Mouse (Mus musculus) cerebellum, adult 8-10 months (tissue): Measurements from ENCODE around the gene Tcaf3.

Experiments used
- DNase-seq: peaks from one replicate; pipeline ENCODE4 v3.0.0; 2022

Tcaf3 gene

GRCm38 (mm10) chr6:42597592-42597991 lies at the start of gene Tcaf3:
Gene Tcaf3 (minus strand): TSS chr6:42597692.
- no peak for DNase-seq

- peak; percentile 72 for DNase-seq
These were observed 47.5 kb upstream of the Tcaf3 start, which contains the start of gene Tcaf2 for GRCm38 (mm10) chr6:42644912-42645549. Gene Tcaf2 (minus strand): TSS chr6:42645254.

GRCm38 (mm10) chr6:42634393-42634792 lies 36.9 kb upstream of the Tcaf3 start:
- no peak for DNase-seq

- no peak for DNase-seq
These were observed 33.9 kb upstream of the Tcaf3 start for GRCm38 (mm10) chr6:42631395-42631794.

GRCm38 (mm10) chr6:42616904-42617303 lies 19.4 kb upstream of the Tcaf3 start:
- DNase-seq: no peak

GRCm38 (mm10) chr6:42612218-42612617 lies 14.7 kb upstream of the Tcaf3 start:
- peak; percentile 3 for DNase-seq

- DNase-seq: no peak
These were observed 13.5 kb upstream of the Tcaf3 start for GRCm38 (mm10) chr6:42610954-42611522.

- DNase-seq: no peak
These were observed 4.2 kb downstream of the Tcaf3 start for GRCm38 (mm10) chr6:42593138-42593882.

GRCm38 (mm10) chr6:42586569-42586968 lies 10.9 kb downstream of the Tcaf3 start:
- no peak for DNase-seq

GRCm38 (mm10) chr6:42583488-42583872 lies 14.0 kb downstream of the Tcaf3 start:
- DNase-seq: peak; percentile 34

GRCm38 (mm10) chr6:42582741-42583487 lies 14.6 kb downstream of the Tcaf3 start:
- peak; percentile 1 for DNase-seq

- DNase-seq: no peak
These were observed 18.8 kb downstream of the Tcaf3 start for GRCm38 (mm10) chr6:42578678-42579077.

GRCm38 (mm10) chr6:42577433-42577832 lies 20.1 kb downstream of the Tcaf3 start:
- DNase-seq: no peak

GRCm38 (mm10) chr6:42568205-42568604 lies 29.3 kb downstream of the Tcaf3 start:
- no peak for DNase-seq

GRCm38 (mm10) chr6:42566076-42566598 lies 31.4 kb downstream of the Tcaf3 start:
- no peak for DNase-seq

- DNase-seq: no peak
These were observed 35.2 kb downstream of the Tcaf3 start for GRCm38 (mm10) chr6:42562280-42562679.

- no peak for DNase-seq
These were observed 36.6 kb downstream of the Tcaf3 start for GRCm38 (mm10) chr6:42560885-42561284.

GRCm38 (mm10) chr6:42558641-42559040 lies 38.9 kb downstream of the Tcaf3 start:
- no peak for DNase-seq

GRCm38 (mm10) chr6:42547461-42547860 lies 50.0 kb downstream of the Tcaf3 start, which contains the start of gene Olfr455:
Gene Olfr455 (minus strand): TSS chr6:42547587.
- DNase-seq: no peak

- no peak for DNase-seq
These were observed 51.3 kb downstream of the Tcaf3 start for GRCm38 (mm10) chr6:42546180-42546579.

- no peak for DNase-seq
These were observed 52.0 kb downstream of the Tcaf3 start for GRCm38 (mm10) chr6:42545451-42545885.

- no peak for DNase-seq
These were observed 52.6 kb downstream of the Tcaf3 start for GRCm38 (mm10) chr6:42544846-42545245.
